Mouse (Mus musculus) liver, postnatal 0 days (tissue): ENCODE results near the gene Lclat1. TPM values are rescaled to one million over a fixed set of nuclear protein-coding genes. Genes with fewer than 3 reads are reported as not detected.
"Not testable (repeated sequence)": the region's sequence is repeated elsewhere in the genome, so short reads cannot be mapped to it uniquely, and the experiment has no call there.

ENCODE experiments used
- ATAC-seq: fragments of 200-750 bp; cut with Nextera tagmentation; 2 replicates; pipeline ENCODE4 v1.8.0; 2017; ENCODE audit warnings: mild to moderate bottlenecking, moderate library complexity
- DNase-seq: peaks from one replicate; pipeline ENCODE4 v3.0.0-alpha.2; 2016
- H3K27ac ChIP-seq: fragments of 300-500 bp; sonication (generic); 2 replicates; pipeline ENCODE4 v1.5.1; 2014; ENCODE audit warnings: antibody characterized with exemption, moderate library complexity, mild to moderate bottlenecking, low read depth
- H3K27me3 ChIP-seq: fragments of 300-500 bp; sonication (generic); 2 replicates; pipeline ENCODE4 v1.6.1; 2014; ENCODE audit warnings: low read length, control low read depth, mixed read lengths; ENCODE audit not compliant: insufficient read depth
- H3K36me3 ChIP-seq: fragments of 300-500 bp; sonication (generic); replicated peaks from 2 replicates; pipeline ENCODE4 v1.6.1; 2014; ENCODE audit warnings: mild to moderate bottlenecking, control low read depth, low read length, moderate library complexity, mixed read lengths; ENCODE audit not compliant: insufficient read depth
- H3K4me1 ChIP-seq: fragments of 300-500 bp; sonication (generic); 2 replicates; pipeline ENCODE4 v1.6.1; 2014; ENCODE audit warnings: antibody characterized with exemption, mild to moderate bottlenecking, control low read depth; ENCODE audit not compliant: insufficient read depth
- H3K4me2 ChIP-seq: fragments of 300-500 bp; sonication (generic); 2 replicates; pipeline ENCODE4 v1.6.1; 2014; ENCODE audit warnings: low read depth, mild to moderate bottlenecking, low read length, moderate library complexity, mixed read lengths
- H3K4me3 ChIP-seq: fragments of 300-500 bp; sonication (generic); 2 replicates; pipeline ENCODE4 v1.5.1; 2014; ENCODE audit warnings: low read depth, low read length
- H3K9ac ChIP-seq: fragments of 300-500 bp; sonication (generic); replicated peaks from 2 replicates; pipeline ENCODE4 v1.6.1; 2014; ENCODE audit warnings: mild to moderate bottlenecking, moderate library complexity
- H3K9me3 ChIP-seq: fragments of 300-500 bp; sonication (generic); 2 replicates; pipeline ENCODE4 v1.6.1; 2016; ENCODE audit warnings: mild to moderate bottlenecking, control low read depth, low read length, mixed read lengths
- CTCF ChIP-seq: sonication (generic); IDR thresholded peaks from 2 replicates; pipeline ENCODE4 v1.5.1; 2016; ENCODE audit warnings: antibody characterized with exemption, low read depth
- EP300 ChIP-seq: IDR thresholded peaks from 2 replicates; pipeline ENCODE4 v1.6.1; 2016; ENCODE audit warnings: antibody characterized with exemption, low read depth, mild to moderate bottlenecking
- WGBS: fragments of 180-500 bp; shearing (Covaris S2); extraction: QIAGEN DNeasy Blood & Tissue Kit; methylation state at CpG from one replicate; pipeline ENCODE4 v1.1.7; 2014; ENCODE audit not compliant: insufficient replicate concordance; 5-methylcytosine and 5-hydroxymethylcytosine counted together
- polyA plus RNA-seq: library from polyadenylated mRNA; unstranded; fragments of >200 nt; fragmentation: Nextera tagmentation; extraction: Ambion mirVana; gene quantifications from 2 replicates; pipeline ENCODE4 v1.2.1, GENCODE M21; 2015

The Lclat1 gene
- polyA plus RNA-seq, 1 experiment from 2014 or later: 2.5 TPM

GRCm38 (mm10) chr17:73270871-73271796 lies 163.3 kb downstream of the Lclat1 start:
- Histone ChIP-seq H3K9me3 (no peaks in the 10 kb centered on the region), H3K27me3 (no peaks in the 10 kb centered on the region), H3K4me2 (no peak overlapping the region), H3K9ac (no peak overlapping the region), H3K27ac (no peak overlapping the region), H3K36me3 (no peaks in the 10 kb centered on the region), H3K4me3 (no peak overlapping the region), H3K4me1 (no peaks in the 10 kb centered on the region; the same call in 1 of the 2 replicates)
- 52% methylated on average over 15 of the region's 15 CpGs for WGBS
- DNase-seq (no peak), ATAC-seq (no peak)
- no peak for TF ChIP-seq CTCF
- no peak for TF ChIP-seq EP300

- WGBS: 77% methylated on average over 7 of the region's 7 CpGs
- no peak overlapping the region for H3K9ac ChIP-seq
These were observed 164.2 kb downstream of the Lclat1 start for GRCm38 (mm10) chr17:73271797-73272600.

GRCm38 (mm10) chr17:73273809-73274208 lies 166.0 kb downstream of the Lclat1 start:
- Histone ChIP-seq H3K4me2 (no peak overlapping the region), H3K9ac (no peak overlapping the region), H3K27ac (peak overlapping the region; percentile 80), H3K9me3 (no peaks in the 10 kb centered on the region), H3K36me3 (no peaks in the 10 kb centered on the region), H3K4me1 (no peaks in the 10 kb centered on the region; the same call in 1 of the 2 replicates), H3K27me3 (no peaks in the 10 kb centered on the region), H3K4me3 (no peak overlapping the region)
- peak; percentile 27 for DNase-seq
- peak; percentile 73 for ATAC-seq
- WGBS: 41% methylated on average over 7 of the region's 7 CpGs
- TF ChIP-seq CTCF (peak; percentile 34; the same call in 1 of the 2 replicates), EP300 (no peak; the same call in 1 of the 2 replicates)

More at GRCm38 (mm10) chr17:73271797-73272600, 164.2 kb downstream of the Lclat1 start:
- ATAC-seq (no peak), DNase-seq (no peak)
- H3K4me1 ChIP-seq: no peaks in the 10 kb centered on the region; the same call in 1 of the 2 replicates
- H3K27me3 ChIP-seq: no peaks in the 10 kb centered on the region
- H3K27ac ChIP-seq: no peak overlapping the region
- TF ChIP-seq CTCF (no peak), EP300 (no peak)
- no peak overlapping the region for H3K4me3 ChIP-seq
- H3K4me2 ChIP-seq: no peak overlapping the region
- H3K9me3 ChIP-seq: no peaks in the 10 kb centered on the region
- H3K36me3 ChIP-seq: no peaks in the 10 kb centered on the region

GRCm38 (mm10) chr17:73275066-73275465 lies 167.3 kb downstream of the Lclat1 start:
- Histone ChIP-seq H3K36me3 (no peaks in the 10 kb centered on the region), H3K9me3 (no peaks in the 10 kb centered on the region), H3K4me3 (no peak overlapping the region), H3K4me1 (no peaks in the 10 kb centered on the region; the same call in 1 of the 2 replicates), H3K27ac (no peak overlapping the region), H3K9ac (no peak overlapping the region), H3K4me2 (no peak overlapping the region), H3K27me3 (no peaks in the 10 kb centered on the region)
- DNase-seq (no peak), ATAC-seq (no peak)
- WGBS: 81% methylated on average over 10 of the region's 10 CpGs
- TF ChIP-seq CTCF (no peak), EP300 (no peak)

GRCm38 (mm10) chr17:73277770-73278169 lies 170.0 kb downstream of the Lclat1 start:
- H3K4me2 ChIP-seq: no peak overlapping the region
- no peaks in the 10 kb centered on the region for H3K27me3 ChIP-seq
- H3K4me1 ChIP-seq: no peaks in the 10 kb centered on the region; the same call in 1 of the 2 replicates
- H3K4me3 ChIP-seq: no peak overlapping the region
- H3K36me3 ChIP-seq: no peaks in the 10 kb centered on the region
- 89% methylated on average over 4 of the region's 4 CpGs for WGBS
- DNase-seq: no peak
- H3K27ac ChIP-seq: no peak overlapping the region
- no peak for TF ChIP-seq EP300
- TF ChIP-seq CTCF: peak; percentile 49
- no peak for ATAC-seq
- H3K9me3 ChIP-seq: no peaks in the 10 kb centered on the region
- H3K9ac ChIP-seq: no peak overlapping the region

- H3K36me3 ChIP-seq, ATAC-seq, DNase-seq, H3K27me3 ChIP-seq, H3K9ac ChIP-seq, H3K4me1 ChIP-seq, H3K9me3 ChIP-seq, H3K4me2 ChIP-seq, H3K4me3 ChIP-seq, H3K27ac ChIP-seq: not testable (repeated sequence)
- WGBS: 57% methylated on average over 6 of the region's 6 CpGs
These were observed 174.9 kb downstream of the Lclat1 start for GRCm38 (mm10) chr17:73282702-73283101.
